Mouse (Mus musculus): Measurements from ENCODE around the gene Pecr.
A peak's percentile ranks its signal among the peaks of the same experiment; 100 is the strongest.

The Pecr gene

DNA sequence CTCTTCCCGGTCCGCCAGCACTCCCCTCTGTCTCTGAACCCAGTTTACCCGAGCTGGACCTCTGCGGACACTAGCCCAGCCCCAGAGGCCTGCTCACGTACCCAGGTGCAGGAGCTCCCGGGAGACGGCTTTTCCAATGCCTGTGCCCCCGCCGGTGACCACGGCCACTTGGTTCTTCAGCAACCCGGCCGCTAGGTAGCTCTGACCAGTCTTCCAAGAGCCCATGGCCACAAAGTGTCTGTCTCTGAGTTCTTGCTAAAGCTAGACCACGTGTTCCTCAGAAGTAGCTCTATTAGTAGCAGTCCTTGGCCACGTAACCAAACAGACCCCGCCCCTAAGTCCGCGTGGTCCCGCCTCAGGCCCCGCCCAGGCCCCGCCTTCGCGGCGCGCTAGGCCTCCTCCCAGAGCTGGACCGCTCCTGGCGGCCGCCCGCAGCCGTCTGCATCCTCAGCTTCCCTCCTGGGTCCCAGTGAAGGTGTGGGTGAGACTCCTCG lies at the start of gene Pecr, which contains the start of gene Tmem169:
Pecr (minus strand) TSS at position 323 of the 494 bp plus-strand sequence.
Tmem169 (plus strand) TSS at position 378 of the 494 bp plus-strand sequence.
- DNase-seq (ENCODE audit: low read depth, low spot score): peak; percentile 90

DNA sequence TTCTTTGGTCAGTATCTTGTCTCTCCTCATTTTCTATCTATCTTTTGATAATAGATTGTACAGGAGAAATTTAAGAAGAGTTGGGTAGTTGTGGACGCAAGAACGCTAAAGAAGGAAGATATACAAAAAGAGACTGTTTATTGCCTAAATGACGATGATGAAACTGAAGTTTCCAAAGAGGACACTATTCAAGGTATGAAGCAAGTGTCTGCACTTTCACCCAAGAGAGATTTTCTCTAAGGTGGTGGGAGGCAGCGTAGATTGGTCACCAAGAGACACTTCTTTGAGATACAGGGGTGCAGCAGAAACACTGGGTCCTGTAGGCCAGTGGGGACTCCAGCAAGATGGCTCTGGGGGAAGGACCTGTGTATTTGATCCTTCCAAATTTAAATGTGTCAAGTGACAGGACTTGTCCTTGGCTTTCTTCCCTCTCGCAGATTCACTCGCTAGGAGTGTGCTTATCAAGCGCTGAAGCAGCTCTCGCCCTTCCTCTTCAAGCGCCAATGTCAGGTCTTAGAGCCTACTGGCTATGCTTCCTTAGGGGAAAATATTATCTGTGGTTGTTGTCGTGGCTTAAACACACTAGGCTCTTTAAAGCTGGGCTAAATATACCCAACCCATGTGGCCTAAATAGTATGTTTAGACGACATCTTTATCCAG lies 42.2 kb upstream of the Pecr start:
- peak; percentile 30 for DNase-seq (ENCODE audit: low read depth, low spot score)

DNA sequence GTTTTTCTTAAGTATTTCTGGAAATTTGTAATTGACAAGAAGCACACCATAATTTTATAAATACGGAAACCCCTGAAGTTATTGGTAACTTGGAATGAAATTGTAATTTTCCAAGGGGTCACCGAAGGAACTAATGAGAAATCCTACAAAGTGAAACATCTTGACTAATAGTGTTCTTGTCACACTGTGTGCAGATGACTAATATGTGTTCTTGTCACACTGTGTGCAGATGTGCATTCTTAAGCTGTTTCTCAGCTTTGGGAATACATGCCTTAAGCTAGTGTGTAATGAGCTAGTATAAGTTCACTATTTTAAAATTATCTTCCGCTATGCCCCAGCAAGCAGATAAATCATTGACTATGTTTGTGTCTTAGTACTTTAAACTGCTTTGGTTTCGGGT lies 39.1 kb upstream of the Pecr start:
- no peak for DNase-seq (ENCODE audit: low read depth, low spot score)

DNA sequence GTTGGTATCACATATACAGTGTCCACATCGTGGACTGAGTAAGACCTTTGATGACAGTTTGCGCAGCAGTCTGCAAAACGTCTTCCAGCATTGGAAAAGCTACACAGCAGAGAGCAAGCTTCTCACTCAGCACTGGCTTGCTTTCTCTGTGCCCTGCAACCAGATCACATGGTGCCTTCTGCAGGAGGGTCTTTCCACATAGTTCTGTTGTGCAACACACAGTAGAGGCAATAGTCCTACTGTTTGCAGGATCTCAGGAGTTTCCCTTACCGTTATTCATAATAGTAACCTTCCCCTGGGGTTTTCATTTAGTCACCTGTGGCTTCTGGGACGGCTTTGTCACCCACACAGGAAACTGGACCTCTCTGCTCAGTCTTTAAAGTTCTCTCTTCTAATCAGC lies 36.6 kb upstream of the Pecr start:
- no peak for DNase-seq (ENCODE audit: low read depth, low spot score)

DNA sequence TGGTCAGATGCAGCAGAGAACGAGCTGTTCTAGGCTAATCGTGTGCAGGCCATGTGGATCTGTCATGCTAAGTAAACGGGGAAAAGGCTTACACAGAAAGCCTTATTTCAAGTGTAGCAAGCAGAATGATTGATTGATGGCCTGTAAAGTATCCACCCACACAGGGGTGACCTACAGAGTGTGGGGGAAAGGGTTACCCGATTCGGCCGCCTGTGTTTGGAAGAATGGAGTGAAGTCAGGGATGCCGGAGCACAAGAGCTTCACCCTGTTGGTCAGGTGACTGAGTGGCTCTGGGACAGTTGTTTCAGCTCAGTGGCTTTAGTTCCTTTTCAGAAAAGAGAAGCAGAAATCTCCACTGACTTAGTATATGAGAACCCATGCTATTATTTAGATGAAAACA lies 32.8 kb upstream of the Pecr start:
- no peak for DNase-seq (ENCODE audit: low read depth, low spot score)

DNA sequence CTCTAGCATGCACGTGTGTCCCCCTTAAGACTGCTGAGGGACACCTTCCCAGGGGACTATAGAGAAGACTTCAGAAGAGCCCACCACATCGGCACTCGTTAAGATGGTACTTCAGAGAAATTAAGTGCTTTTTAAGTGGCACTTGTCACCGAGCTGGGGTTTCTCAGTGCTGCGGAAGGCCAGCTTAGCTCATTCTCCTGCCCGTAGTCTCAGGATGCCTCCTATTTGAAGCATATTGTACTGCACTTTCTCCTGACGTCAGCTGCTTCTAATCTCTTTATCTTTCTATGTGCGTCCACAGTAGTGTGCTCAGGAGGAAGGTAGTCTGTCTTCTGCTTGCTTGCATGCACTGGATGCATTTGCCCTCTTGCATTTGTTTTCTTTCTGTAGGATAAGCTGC lies 32.3 kb upstream of the Pecr start:
- DNase-seq (ENCODE audit: low read depth, low spot score): no peak

DNA sequence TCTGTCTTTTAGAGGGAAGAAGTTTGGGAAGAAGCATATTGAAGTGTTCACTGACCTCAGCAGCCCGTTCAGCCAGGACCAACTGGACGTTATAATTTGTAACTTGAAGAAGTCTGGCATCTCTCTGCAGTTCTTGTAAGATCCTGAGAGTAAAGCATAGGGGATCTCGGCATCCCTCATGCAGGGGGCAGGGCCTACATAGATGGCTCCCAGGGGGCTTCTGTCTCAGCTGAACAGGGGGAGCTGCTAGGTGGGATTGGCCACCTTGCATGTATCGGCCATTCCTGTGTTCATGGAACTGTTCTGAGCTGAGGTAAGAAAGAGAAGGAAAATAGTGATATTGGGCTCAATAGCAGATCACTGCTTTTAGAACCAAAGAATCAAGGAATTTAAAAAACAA lies 31.3 kb upstream of the Pecr start:
- DNase-seq (ENCODE audit: low read depth, low spot score): no peak

DNA sequence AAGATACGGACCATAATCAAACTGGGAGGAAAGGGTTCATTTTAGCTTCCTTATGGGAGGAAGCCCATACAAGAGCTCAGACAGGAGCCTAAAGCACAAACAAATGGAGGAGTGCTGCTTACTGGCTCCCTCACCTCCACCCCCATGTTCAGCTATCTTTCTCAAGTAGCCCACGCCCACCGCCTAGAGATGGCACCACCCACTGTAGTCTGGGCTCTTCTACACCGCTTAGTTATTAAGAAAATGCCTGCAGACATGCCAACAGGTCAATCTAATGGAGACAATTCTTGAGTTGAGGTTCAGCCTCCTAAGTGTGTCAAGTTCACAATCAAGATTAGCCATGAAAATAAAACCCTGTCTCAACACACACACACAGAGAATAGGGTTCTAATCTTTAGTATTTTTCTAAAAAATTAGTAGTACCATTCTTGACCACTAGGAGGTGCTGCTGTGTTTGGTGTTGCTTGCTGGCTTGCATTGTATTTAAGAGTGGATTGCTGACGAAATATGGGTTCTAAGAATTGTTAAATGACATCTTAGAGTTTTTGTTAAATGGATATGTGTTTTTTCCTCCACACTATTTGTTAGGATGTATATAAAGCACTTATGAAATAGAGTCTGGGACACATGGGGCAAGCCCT lies 29.4 kb upstream of the Pecr start:
- DNase-seq (ENCODE audit: low read depth, low spot score): no peak

- no peak for DNase-seq (ENCODE audit: low read depth, low spot score)
These were observed 28.7 kb upstream of the Pecr start for GRCm38 (mm10) chr1:72312701-72313398.

DNA sequence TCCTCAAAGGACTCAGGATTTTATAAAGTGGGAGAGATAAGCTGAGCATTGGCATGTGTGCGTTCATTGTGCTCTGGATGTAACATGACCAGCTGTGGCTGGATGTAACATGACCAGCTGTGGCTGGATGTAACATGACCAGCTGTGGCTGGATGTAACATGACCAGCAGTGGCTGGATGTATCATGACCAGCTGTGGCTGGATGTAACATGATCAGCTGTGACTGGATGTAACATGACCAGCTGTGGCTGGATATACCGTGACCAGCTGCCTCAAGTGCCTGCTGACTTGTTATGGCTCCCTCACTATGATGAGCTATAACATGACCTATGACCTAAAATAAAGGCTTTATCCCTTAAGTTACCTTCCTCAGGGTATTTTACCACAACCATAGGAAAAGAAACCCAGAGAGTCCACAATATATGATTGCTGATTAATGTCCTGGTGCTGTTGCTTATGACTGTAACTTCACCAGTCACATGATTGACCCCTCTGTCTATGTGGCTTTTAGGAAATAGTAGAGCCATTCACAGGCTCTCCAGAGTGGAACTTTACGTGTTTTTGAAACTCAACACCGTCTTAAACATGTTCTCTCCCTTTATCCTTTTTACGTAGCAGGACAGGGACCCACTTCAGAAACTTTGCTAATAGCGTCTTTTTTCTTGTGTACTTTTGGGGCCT lies 25.8 kb upstream of the Pecr start:
- DNase-seq (ENCODE audit: low read depth, low spot score): peak; percentile 66

DNA sequence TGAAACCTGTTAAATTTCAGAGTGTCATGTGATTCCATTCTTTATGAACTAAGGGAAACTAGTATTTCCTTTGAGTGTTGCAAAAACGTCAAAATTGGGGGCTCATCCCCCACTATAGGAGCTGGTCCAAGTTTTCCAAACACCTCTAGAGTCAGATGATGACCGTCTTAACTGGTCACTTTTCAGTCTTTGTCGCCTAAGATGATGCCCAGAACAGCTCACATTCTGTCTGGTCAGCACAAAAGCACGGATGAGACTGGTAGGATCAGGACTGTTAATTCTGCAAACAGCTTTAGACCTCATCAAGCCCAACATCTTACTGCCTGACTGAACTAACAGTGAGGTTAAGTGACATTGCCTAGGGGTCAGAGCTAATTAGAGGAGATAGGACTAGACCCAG lies 24.8 kb upstream of the Pecr start:
- DNase-seq (ENCODE audit: low read depth, low spot score): peak; percentile 34

GRCm38 (mm10) chr1:72307317-72307798 lies 23.2 kb upstream of the Pecr start, which contains the start of gene Xrcc5:
TSS of gene Xrcc5 (plus strand) at chr1:72307421.
- peak; percentile 93 for DNase-seq (ENCODE audit: low read depth, low spot score)

GRCm38 (mm10) chr1:72306679-72307181 lies 22.6 kb upstream of the Pecr start:
- peak; percentile 24 for DNase-seq (ENCODE audit: low read depth, low spot score)

DNA sequence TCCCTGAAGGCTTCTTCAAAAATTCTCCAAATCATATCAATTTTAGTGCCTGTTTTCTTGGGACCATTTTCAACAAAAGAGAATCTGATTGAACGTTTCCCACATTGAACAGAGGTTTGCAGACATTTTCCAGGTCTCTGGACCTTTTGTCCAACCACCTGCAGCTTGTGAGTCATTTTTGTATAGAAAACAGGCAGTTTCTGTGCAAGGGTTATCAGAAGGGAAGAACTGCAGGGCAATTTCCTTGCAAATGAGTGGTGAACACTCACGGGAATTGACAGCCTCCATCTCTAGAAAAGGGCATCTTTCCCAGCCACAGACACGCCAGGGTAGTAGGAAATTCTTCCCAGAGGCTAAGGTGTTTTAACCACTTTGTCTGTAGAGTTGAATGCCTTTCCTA lies 22.1 kb upstream of the Pecr start:
- DNase-seq (ENCODE audit: low read depth, low spot score): no peak

- DNase-seq (ENCODE audit: low read depth, low spot score): no peak
These were observed 17.7 kb upstream of the Pecr start for GRCm38 (mm10) chr1:72301845-72302244.

DNA sequence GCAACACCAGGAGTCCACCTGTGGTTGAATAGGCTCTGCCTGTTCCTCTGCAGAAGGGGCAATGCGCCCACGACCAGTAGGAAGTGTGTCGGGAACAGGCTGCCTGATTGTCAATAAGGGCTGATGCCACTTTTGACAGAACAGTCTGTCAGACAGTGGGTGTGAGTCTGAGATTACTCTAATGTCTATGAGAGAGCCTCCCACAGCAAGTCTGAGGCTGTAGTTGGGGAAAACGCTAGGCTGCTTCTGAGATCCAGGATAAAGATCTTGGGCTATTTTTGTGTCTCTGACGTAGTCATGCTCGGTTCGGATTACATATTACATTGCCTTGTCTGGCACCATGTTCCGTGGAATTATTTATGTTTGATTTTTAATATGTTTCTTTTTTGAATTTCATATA lies 11.6 kb upstream of the Pecr start:
- DNase-seq (ENCODE audit: low read depth, low spot score): peak; percentile 66

GRCm38 (mm10) chr1:72293869-72294663 lies 10.0 kb upstream of the Pecr start:
- no peak for DNase-seq (ENCODE audit: low read depth, low spot score)

GRCm38 (mm10) chr1:72291925-72292324 lies 7.8 kb upstream of the Pecr start:
- DNase-seq (ENCODE audit: low read depth, low spot score): no peak

- DNase-seq (ENCODE audit: low read depth, low spot score): no peak
These were observed 7.3 kb upstream of the Pecr start for GRCm38 (mm10) chr1:72291421-72291820.

GRCm38 (mm10) chr1:72290896-72291295 lies 6.8 kb upstream of the Pecr start:
- no peak for DNase-seq (ENCODE audit: low read depth, low spot score)
